Mouse (Mus musculus): Measurements from ENCODE around the gene Ampd1.
A peak's percentile ranks its signal among the peaks of the same experiment; 100 is the strongest.

Ampd1 gene

DNA sequence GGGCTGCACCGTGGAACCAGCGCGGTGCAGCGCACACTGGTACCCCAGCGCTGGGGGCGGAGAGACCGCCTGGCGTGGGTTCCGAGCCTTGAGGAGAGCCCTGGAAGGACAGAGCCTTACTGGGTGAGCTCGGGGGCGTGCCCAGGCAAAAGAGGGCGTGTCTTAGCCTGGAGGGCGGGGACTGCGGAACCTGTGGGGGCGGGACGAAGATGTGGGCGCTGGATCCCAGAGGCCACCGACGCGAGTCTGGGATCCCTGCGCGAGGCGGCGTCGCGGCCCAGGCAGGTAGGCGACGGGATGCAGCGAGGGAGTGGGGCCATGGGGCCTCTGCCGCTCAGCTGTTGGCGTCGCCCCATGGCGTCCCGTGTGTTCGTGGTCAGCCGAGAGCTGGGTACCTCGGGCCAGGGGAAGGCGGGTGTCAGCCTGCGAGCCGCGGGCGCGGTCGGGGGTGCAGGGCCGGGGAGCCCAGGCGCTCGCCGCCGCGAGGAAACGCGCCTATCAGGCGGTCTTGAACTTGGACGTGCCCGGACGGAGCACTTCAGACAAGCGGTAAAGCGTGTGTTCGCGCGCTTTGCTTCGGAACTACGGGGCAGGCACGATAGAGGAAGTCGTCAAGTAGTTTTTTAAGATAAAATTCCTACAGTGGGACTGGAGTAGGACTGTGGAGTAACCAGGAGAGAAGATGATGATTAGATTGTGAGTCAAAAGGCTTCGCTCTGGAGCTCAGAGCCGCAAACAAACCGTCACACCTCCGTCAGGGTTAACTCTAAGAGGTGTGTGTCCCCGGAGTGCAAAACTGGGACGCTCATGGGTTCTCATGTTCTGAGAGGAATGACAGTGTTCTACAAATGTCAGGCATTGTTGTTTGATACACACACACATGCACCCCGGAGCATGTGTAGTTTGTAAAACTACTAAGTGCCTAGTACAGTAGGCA is 28.9 kb downstream of the Ampd1 start, which contains the start of gene Dennd2c:
Gene Dennd2c, plus strand, starts transcription at position 151 of the 937 bp plus-strand sequence.
- DNase-seq (ENCODE audit: low spot score in 2 of 2), result peak; percentile 67 to 76

DNA sequence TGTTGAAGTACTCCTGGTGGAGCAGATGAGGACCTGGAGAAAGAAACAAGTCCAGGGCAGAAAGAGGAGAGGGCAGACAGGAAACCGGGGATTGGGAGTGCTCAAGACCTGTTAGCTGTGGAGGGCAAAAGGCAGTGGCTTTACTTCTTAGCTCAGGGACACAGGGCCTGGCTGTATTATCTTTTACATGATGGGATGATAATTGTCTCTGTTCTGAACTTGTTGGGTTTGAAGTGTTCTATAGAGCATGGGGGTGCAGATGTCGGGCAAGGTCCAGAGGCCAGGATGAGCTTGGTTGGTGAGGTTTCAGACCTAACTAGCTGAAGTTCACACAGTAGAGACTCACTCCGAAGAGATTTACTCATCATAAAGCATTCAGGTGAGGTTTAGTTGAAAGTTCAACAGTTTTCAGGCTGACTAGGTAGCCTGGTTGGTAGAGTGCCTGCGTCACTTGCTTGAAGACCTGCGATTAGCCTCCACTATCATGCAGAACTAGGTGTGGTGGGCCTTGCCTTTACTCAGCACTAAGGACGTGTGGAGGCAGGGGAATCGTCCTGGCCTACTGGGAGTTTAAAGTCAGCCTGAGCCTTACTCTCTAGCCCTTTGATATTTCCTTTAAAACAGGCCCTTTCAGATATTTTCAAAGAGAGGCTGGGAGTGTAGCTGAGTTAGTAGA is 33.9 kb downstream of the Ampd1 start:
- DNase-seq (ENCODE audit: low spot score in 2 of 2), result no peak

DNA sequence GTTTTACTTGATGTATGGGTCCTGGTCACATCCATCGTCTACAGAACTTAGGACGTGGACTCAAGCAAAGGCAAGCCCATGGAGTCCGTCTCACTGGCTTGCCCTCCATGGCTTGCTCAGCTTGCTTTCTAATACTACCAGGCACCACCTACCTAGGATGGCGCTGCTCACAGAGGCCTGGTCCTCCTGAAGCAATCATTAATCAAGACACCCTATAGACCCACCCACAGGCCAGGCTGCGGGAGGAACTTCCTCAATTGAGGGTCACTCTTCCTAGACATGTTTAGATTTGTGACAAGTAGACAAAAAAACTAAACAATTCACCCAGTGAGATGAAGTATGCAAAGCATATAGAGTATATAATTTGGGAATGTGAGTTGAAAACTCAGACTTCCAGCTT is 38.4 kb downstream of the Ampd1 start:
- DNase-seq (ENCODE audit: low spot score in 2 of 2), result no peak

DNA sequence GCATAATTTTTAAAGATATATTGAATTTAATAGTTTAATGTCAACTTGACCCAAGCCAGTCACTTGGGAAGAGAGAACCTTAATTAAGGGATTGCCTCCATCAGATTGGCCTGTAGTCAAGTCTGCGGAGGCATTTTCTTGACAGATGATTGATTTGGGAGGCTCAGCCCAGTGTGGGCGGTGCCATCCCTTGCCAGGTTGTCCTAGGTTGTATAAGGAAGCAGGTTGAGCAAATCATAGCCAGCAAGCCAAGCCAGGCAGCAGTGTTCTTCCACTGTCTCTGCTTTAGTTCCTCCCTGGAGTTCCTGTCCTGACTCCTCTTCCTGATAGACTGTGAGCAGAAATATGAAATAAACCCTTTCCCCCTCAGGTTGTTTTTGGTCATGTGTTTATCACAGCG is 49.8 kb downstream of the Ampd1 start:
- no peak for DNase-seq (ENCODE audit: low spot score in 2 of 2)

DNA sequence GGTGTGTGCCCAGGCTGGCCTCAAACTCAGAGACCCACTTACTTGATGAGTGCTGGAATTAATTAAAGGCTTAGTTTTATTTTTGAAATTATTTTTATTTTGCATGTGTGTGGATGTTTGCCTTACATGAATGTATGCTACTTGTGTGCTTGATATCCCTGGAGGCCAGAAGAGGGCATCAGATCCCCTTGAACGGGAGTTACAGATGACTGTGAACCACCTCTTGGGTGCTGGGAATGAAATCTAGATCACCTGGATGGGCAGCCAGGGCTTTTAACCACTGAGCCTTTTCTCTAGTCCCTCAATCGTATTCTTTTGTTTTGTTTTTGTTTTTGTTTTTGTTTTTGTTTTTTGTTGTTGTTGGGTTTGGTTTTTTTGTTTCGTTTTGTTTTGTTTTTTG is 52.3 kb downstream of the Ampd1 start:
- no peak for DNase-seq (ENCODE audit: low spot score in 2 of 2)

DNA sequence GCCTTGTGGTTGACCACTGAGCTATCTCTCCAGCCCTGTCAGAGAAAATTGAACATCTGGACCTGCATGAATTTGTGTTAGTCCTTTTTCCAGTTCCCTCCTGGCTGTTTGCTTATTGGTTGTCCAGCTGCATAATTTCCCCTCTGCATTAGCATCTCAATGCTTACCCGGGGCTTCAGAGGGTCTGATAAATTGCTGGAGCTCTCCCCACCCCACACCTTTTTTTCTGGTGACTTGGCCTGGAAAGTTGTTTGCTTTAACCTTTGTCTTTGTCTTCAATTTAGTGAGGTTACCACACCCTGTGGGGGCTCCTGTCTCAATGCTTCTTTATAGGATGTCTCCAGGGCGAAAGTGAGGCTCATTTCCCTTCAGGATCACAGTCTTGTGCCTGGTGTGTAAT is 53.4 kb downstream of the Ampd1 start:
- DNase-seq (ENCODE audit: low spot score in 2 of 2), result no peak

DNA sequence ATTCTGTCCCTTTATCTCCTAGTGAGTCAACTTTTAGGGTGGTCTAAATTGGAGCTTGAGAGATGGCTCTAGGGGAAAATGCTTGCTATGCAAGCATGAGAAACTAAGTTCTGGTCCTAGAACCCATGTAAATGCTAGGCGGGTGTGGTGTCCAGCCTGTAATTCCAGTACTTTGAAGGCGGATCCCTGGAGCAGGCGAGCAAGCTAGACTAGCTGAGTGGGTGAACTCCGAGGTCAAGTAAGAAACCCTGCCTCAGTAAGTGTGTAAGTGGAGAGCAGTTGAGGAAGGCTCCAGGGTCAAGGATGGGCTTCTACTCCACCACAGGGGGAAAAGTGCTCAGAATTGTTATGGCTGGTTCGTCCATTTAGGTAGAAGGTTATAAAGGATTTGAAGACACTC is 53.9 kb downstream of the Ampd1 start:
- DNase-seq (ENCODE audit: low spot score in 2 of 2), result no peak

DNA sequence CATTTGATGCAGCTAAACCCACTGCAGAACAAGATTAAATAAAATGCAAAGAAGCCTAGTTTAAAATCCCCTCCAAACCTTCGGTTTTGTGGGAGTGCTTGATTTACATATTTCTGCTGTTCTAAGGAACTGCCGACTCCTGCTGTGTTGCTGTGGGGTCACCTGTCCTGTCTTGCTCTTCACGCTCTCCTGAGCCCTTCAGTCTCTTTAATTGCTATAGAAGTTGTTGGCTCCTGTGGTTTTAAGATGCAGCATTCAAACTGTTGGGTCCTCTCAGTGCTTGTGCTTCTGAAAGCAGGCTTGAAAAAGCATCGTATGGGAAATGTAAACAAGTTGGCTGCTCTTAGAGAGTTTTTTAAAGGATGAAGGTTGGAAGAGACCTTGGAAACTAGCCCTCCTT is 54.4 kb downstream of the Ampd1 start:
- DNase-seq (ENCODE audit: low spot score in 2 of 2), result no peak

DNA sequence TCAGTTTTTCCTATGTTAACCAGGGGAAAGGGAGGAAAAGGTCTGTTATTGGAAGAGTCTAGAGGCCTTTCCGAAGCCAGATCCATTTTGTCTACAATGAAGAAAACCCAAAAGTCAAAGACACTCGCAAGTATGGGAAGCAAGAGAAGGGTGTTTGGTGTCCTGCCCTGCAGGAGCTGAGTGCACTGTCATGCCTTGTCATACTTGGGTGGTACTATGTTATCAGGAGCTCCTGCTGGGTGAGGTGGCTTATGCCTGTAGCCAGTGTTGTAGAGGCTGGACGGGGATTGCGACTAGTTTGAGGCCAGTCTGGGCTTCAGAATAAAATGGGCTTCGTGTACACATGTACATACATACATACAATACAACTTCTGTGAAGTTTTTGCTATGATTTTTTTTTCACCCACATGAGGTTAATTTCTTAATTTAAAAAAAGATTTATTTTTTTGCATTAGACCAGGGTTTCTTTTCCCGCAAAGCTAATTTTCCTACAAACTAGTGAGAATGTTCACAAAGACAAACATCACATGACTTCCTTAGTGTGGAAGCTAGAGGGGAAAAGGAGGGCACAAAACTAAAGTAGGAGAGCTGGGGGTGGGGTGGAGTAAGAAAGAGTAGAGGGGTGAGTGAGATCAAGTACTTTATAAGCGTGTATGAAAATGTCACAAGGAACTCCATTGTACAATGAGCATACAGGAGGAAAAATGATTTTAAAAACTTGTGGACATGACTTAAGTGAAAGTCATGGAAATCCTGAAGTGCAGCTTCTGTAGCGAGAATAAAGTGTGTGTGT is 55.7 kb downstream of the Ampd1 start:
- no peak for DNase-seq (ENCODE audit: low spot score in 2 of 2)

DNA sequence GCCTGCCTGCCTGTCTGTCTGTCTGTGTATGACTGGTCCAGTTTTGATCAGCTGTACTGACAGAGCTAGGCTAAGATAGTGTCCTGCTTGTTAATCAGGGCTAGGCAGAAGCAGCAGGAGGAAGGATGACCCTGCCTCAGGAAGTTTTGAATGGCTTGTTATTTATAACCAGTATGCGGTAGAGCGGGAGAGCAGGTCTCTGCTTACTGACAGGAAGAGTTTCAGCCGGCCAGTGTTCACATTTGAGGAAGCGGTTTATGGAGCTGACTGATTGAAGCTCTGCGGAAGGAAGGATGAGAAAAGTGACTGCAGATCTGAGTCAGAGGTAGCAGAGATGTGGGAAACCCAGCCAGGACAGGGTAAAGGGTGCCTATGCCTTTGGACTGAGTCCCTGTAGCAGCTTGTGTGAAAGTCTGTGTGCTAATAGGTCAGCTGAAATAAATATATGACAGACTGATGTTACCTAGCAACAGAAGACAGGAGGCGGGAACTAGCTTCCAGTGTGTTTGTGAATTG is 56.5 kb downstream of the Ampd1 start:
- peak; percentile 11 to 12 for DNase-seq (ENCODE audit: low spot score in 2 of 2)

DNA sequence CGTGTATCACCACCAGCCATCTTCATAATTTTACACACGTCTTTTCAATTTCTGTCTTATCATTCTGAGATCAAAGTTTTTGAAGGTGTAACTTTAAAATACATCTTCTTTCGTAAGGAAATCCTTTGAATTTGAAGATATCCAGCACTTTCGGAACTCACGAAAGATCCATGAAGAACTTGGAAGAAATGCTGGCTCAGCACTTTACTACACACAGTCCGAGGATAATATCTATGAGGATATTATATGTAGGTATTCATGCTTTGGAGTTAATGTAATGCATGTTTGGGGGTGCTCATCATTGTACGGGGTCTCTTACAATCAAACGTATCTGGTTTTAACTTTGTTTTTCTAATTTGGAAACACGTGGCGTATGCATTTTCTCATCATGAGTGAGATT is 59.3 kb downstream of the Ampd1 start:
- DNase-seq (ENCODE audit: low spot score in 2 of 2), result no peak

DNA sequence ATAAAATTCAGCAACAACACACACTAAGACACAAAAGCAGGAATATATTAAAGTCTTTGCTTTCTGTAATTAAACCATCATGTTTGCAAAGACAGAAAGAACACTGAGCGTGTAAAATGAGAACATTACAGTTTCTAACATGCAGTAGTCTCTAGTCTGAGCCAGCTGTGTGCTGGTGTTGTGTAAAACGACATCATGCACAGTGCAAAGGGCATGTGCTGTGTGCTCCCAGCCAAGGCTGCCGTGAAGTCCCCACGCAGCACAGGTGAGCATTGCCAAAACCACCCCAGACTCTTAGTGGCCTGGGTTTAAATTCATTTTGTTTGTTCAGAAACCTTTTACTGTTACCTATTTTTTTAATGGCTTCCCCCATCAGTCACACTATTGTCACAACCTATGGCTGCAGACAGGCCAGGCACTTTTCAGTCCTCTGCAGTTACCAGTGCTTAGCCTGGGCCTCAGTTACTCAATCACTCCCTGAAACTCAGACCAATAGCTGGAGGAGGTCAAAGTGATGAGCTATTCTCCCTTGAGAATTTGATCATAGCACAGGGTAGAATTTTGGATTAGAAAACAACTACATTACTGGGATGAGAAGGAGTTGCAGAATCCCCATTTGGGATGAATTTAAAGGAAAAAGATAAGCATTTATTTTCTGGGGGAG is 62.7 kb downstream of the Ampd1 start:
- DNase-seq (ENCODE audit: low spot score in 2 of 2), result no peak

DNA sequence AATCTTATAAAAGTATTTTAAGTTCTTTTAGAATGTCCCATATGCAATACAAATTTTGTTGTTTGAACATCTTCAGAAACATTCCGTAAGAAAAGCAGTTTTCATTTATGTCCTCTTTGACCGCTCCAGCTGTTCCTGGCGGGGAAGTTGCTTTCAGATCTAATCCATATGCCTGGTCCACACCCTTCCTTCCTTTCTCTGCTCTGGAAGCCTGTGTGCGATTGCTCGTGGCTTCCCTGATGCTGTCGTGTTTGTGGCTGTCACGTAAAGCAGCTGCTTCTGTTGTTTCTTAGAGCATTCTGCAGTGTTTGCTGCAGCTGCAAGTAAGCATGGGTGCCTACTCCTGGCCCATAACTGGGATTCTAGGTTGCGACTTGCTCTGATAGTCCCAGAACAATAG is 65.2 kb downstream of the Ampd1 start:
- DNase-seq (ENCODE audit: low spot score in 2 of 2), result no peak

DNA sequence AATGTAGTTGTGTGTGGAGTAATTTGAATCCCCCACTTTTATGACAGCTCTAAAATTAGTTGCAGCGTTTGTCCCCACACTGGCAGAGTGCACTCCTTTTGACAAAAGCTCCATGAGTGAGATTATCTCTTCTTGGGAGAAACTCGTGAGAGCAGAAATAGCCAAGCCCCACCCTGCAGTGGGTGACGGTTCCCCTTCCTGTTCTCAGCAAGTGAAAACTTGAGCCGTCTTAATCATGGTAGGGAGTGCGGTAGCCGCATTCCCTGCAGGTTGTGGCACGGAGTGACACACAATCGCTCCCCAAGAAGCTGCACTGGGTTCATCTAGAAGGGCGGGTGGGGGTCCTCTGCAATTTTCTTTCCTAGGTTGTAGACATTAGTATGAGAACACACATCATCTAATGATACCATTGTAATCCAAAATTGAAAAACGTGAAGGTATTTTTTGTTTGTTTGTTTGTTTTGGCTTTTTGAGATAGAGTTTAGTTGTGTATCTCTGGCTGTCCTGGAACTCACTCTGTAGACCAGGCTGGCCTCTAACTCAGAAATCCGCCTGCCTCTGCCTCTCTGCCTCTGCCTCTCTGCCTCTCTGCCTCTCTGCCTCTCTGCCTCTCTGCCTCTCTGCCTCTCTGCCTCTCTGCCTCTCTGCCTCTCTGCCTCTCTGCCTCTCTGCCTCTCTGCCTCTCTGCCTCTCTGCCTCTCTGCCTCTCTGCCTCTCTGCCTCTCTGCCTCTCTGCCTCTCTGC is 66.5 kb downstream of the Ampd1 start:
- DNase-seq (ENCODE audit: low spot score in 2 of 2), result peak in 1 of 2 experiments; percentile 17

DNA sequence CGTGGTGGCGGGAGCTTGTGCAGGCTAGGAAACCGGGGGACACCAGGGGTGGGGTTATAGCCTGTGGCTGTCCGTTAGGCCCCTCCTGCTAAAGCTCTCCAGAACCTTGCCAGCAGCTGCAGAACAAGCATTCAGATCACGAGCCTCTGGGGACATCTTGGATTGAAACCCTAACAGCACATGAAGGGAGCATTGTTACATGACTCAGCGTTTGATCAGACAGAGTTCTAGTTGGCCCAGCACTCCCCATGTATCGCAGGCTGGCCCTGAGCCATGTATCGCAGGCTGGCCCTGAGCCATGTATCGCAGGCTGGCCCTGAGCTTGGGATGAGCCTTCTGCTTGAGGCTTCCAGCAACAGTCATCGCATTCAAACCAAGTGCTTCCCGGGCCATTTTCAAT is 67.5 kb downstream of the Ampd1 start:
- no peak for DNase-seq (ENCODE audit: low spot score in 2 of 2)

DNA sequence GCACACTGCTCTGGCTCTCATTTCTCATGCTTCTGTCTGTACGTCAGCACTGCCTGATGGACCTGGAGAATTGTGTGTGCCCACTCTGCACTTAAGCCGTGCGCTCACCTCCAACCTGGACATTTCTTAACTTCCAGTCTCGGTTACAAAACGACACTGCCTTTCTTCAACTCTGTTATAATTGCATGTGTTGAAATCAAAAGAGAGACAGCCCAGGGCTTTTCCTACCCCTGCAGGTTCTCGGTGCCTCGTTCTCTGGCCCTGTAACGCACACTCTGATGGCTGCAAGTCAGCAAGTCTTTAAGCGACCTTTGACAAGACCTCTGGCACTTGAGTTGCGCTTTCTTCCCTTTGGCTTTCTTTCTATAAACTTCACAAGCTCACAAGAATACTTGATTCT is 68.6 kb downstream of the Ampd1 start:
- DNase-seq (ENCODE audit: low spot score in 2 of 2), result no peak

DNA sequence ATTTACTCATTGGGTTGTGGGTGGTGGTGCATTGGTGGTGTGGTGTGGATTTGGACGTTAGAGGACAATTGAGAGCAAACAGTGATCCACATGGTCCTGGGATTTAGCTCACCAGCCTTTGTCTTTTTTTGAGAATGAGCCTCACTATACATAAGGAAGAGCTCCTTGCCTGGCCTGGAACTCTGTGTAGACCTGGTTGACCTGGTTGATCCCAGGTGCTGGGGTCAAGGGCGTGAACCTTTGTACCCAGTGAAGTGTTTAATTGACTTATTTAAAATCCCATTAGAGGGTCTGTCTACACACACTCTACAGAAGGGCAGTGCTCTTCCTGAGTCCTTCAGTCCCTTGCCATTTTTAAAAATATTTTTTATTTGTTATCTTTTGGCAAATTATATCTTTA is 71.5 kb downstream of the Ampd1 start:
- no peak for DNase-seq (ENCODE audit: low spot score in 2 of 2)

DNA sequence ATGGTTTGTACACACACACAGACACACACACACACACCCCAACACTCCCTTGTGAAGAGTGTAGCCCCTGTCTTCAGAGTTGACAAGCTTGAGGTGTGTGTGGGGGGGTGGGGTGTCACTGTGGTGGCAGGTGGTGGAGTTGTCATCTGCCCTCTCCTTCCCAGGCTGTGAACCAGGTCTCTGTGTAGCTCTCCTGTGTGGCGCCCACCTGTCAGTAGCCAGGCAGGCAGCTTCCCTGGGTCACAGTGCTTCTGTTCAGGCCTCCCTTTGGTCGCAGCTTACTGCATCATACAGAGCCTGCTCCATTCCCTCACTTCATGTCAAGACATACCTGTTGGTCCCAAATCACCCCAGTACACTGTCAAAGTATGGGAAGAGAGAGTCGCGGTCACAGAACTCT is 72.0 kb downstream of the Ampd1 start:
- DNase-seq (ENCODE audit: low spot score in 2 of 2), result no peak

DNA sequence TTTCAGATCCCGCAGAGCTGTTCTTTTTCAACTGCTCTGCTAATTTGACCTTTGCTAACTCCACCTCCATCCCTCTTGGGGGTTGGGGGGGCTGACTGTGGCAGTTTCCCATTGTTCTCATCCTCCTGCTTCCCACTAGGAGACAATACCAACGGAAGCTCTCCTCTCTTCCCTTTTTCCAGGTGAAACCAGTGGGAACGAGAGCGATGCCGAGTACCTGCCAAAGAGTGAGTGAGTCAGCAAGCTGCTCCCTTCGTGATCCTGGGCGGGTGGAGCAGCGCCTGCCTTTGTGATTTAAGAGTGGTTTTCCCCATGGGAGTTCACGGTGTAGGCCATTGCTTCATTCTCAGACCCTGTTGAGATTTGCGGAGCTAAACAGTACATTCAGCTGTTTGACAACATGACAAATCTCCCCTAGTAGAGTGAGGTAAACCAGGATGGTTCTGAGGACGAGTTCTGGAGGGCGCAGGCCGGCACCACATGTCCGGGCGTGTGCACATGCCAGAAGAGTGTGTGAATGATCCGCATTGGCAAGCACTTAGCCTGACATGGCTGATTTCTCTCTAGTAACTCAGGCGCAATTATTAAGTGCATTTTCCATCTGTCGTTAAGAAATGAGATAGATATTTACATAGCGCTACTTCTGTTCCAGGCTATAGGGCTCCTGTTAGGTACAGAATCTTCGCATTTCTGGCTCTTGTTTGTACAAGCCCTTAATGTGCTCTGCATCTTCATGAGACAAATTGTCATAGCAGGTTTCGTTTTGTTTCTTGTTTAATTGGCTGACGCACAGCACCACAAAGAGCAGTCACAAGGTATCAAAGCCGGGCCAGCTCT is 72.7 kb downstream of the Ampd1 start:
- no peak for DNase-seq (ENCODE audit: low spot score in 2 of 2)

DNA sequence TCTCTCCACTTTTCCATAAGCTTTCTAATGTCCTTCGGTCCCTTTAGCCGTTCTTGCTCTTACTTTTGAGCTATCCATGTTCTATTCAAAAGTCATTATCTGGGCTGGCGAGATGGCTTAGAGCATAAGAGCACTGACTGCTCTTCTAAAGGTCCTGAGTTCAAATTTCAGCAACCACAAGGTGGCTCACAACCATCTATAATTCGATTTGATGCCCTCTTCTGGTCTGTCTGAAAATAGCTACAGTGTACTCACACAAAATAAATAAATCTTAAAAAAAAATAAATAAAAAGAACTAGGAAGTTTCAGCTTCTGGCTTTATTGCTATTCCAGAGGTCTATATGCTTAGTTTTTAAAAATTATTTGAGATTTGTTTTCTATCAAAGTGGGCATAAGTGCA is 74.0 kb downstream of the Ampd1 start:
- DNase-seq (ENCODE audit: low spot score in 2 of 2), result no peak
